Mouse (Mus musculus): ENCODE measurements around the gene Miga1. TPM values are rescaled to one million over a fixed set of nuclear protein-coding genes. Genes with fewer than 3 reads are reported as not detected.
"Not testable (repeated sequence)": the region's sequence is repeated elsewhere in the genome, so short reads cannot be mapped to it uniquely, and the experiment has no call there.

Miga1 gene
- total and polyA plus RNA-seq, 3 experiments: 25.3 to 44.7 (median 32.5) TPM

GRCm38 (mm10) chr3:152260362-152260761, 79.8 kb downstream of the Miga1 start:
- Histone ChIP-seq H3K36me3 (replicated peaks in 1 of 2; ENCODE audit: control insufficient read depth in 1 of 2, insufficient read depth in 1 of 2, low read length in 1 of 2) (no peaks in the 10 kb centered on the region), H3K9me3 (replicated peaks; ENCODE audit: low read length) (no peaks in the 10 kb centered on the region), H3K79me2 (replicated peaks; ENCODE audit: control insufficient read depth, extremely low read depth, insufficient read depth, poor library complexity, severe bottlenecking) (no peaks in the 10 kb centered on the region), H3K27me3 (replicated peaks) (no peaks in the 10 kb centered on the region), H3K4me1 (ENCODE audit: control insufficient read depth in 1 of 2, insufficient read depth in 2 of 2) (peaks cover 0 to 2% of the 10 kb centered on the region in 2 experiments; a peak in 1 of 4 replicates), H3K9ac (ENCODE audit: insufficient read depth, low read depth) (no peak overlapping the region), H3K4me2 (ENCODE audit: insufficient read depth, low read depth, poor library complexity, severe bottlenecking) (no peak overlapping the region), H3K4me3 (replicated peaks in 1 of 3; ENCODE audit: low read depth in 2 of 3, low read length in 2 of 3, poor library complexity in 1 of 3) (no peak overlapping the region), H3K27ac (ENCODE audit: insufficient read depth, low read depth) (no peak overlapping the region)
- dilution Hi-C loops (cut with MboI; ENCODE audit: extremely low pct_ligation_motif_present, extremely low pct_unique_long_range_greater_than_20kb, low sequenced_read_pairs): no loop called here
- in situ Hi-C loops (cut with MboI; ENCODE audit: low pct_ligation_motif_present, low pct_unique_long_range_greater_than_20kb, low sequenced_read_pairs): loop anchor here (25.0 kb wide), 1 partner anchor 477 kb away; no protein-coding TSS in a partner anchor
- no peak for TF ChIP-seq JUND (conservative IDR thresholded peaks at IDR 0.05; ENCODE audit: low read depth, low read length)
- TF ChIP-seq MYC (IDR thresholded peaks at IDR 0.05; ENCODE audit: low read depth, low read length): no peak
- no peak for TF ChIP-seq E2F4 (IDR thresholded peaks at IDR 0.05; ENCODE audit: insufficient replicate concordance, low read depth, low read length)
- no peak for TF ChIP-seq MXI1 (IDR thresholded peaks at IDR 0.05; ENCODE audit: low read depth, low read length)
- no peak for TF ChIP-seq CHD2 (IDR thresholded peaks at IDR 0.05; ENCODE audit: low read length)
- no peak for TF ChIP-seq PAX5 (IDR thresholded peaks at IDR 0.05; ENCODE audit: low read length)
- no peak for TF ChIP-seq KAT2A (IDR thresholded peaks at IDR 0.05; ENCODE audit: insufficient replicate concordance, low read length)
- TF ChIP-seq ZNF384 (IDR thresholded peaks at IDR 0.05; ENCODE audit: low read depth, low read length): no peak
- TF ChIP-seq TCF12 (IDR thresholded peaks at IDR 0.05; ENCODE audit: low read depth, low read length): no peak
- TF ChIP-seq RCOR1 (conservative IDR thresholded peaks at IDR 0.05; ENCODE audit: low read depth, low read length): no peak
- no peak for TF ChIP-seq ZC3H11A (IDR thresholded peaks at IDR 0.05; ENCODE audit: low read depth, low read length)
- no peak for TF ChIP-seq CHD1 (IDR thresholded peaks at IDR 0.05; ENCODE audit: low read depth, low read length)
- TF ChIP-seq IRF4 (IDR thresholded peaks at IDR 0.05; ENCODE audit: low read depth, low read length): no peak
- no peak for TF ChIP-seq SMC3 (IDR thresholded peaks at IDR 0.05; ENCODE audit: low read depth, low read length)
- TF ChIP-seq NRF1 (IDR thresholded peaks at IDR 0.05; ENCODE audit: low read depth, low read length): no peak
- TF ChIP-seq EP300 (IDR thresholded peaks at IDR 0.05; ENCODE audit: low read length): no peak
- TF ChIP-seq UBTF (IDR thresholded peaks at IDR 0.05; ENCODE audit: low read depth, low read length): no peak
- TF ChIP-seq SIN3A (IDR thresholded peaks at IDR 0.05; ENCODE audit: low read length): no peak
- TF ChIP-seq ZKSCAN1 (IDR thresholded peaks at IDR 0.05; ENCODE audit: borderline replicate concordance, low read depth, low read length): no peak
- TF ChIP-seq ETS1 (conservative IDR thresholded peaks at IDR 0.05; ENCODE audit: low read depth, low read length): no peak
- DNase-seq (ENCODE audit: extremely low read depth): no peak

DNA sequence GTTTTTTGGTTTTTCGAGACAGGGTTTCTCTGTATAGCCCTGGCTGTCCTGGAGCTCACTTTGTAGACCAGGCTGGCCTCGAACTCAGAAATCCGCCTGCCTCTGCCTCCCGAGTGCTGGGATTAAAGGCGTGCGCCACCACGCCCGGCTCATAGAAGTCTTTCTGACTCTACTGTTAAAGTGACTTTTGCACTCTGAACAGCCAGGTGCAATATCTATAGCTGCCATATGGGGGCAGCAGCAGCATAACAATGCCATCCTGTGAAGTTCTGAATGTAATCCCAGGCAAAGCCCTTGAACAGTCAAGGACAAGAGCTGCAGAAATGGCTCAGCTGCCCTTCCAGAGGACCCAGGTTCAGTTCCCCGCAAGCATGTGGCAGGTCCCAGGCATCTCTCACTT, 80.8 kb downstream of the Miga1 start:
- H3K4me1 ChIP-seq (ENCODE audit: control insufficient read depth in 1 of 2, insufficient read depth in 2 of 2); H3K27ac ChIP-seq (ENCODE audit: insufficient read depth, low read depth); H3K9ac ChIP-seq (ENCODE audit: insufficient read depth, low read depth); dilution Hi-C loops (cut with MboI; ENCODE audit: extremely low pct_ligation_motif_present, extremely low pct_unique_long_range_greater_than_20kb, low sequenced_read_pairs); H3K4me2 ChIP-seq (ENCODE audit: insufficient read depth, low read depth, poor library complexity, severe bottlenecking); H3K79me2 ChIP-seq (replicated peaks; ENCODE audit: control insufficient read depth, extremely low read depth, insufficient read depth, poor library complexity, severe bottlenecking); H3K9me3 ChIP-seq (replicated peaks; ENCODE audit: low read length); H3K27me3 ChIP-seq (replicated peaks); H3K4me3 ChIP-seq (replicated peaks in 1 of 3; ENCODE audit: low read depth in 2 of 3, low read length in 2 of 3, poor library complexity in 1 of 3); H3K36me3 ChIP-seq (replicated peaks in 1 of 2; ENCODE audit: control insufficient read depth in 1 of 2, insufficient read depth in 1 of 2, low read length in 1 of 2): not testable (repeated sequence)
- peak; percentile 88 for DNase-seq (ENCODE audit: extremely low read depth)
- in situ Hi-C loops (cut with MboI; ENCODE audit: low pct_ligation_motif_present, low pct_unique_long_range_greater_than_20kb, low sequenced_read_pairs): loop anchor here (25.0 kb wide), 1 partner anchor 478 kb away; no protein-coding TSS in a partner anchor
- TF ChIP-seq SMC3 (IDR thresholded peaks at IDR 0.05; ENCODE audit: low read depth, low read length) (peak; percentile 84), MAX (IDR thresholded peaks at IDR 0.05; ENCODE audit: low read length) (0 out of 2 replicates have a peak, but pooled peaks have one; percentile 14), ZC3H11A (IDR thresholded peaks at IDR 0.05; ENCODE audit: low read depth, low read length) (peak; percentile 53), ELF1 (IDR thresholded peaks at IDR 0.05; ENCODE audit: low read depth, low read length) (peak; percentile 44; the same call in 1 of the 2 replicates), JUND (conservative IDR thresholded peaks at IDR 0.05; ENCODE audit: low read depth, low read length) (0 out of 2 replicates have a peak, but pooled peaks have one; percentile 42), CTCF (conservative IDR thresholded peaks at IDR 0.05 in 1 of 2, IDR thresholded peaks at IDR 0.05 in 1 of 2; ENCODE audit: low read depth in 2 of 2, low read length in 2 of 2) (peak; percentile 98), BHLHE40 (IDR thresholded peaks at IDR 0.05; ENCODE audit: low read depth, low read length) (0 out of 2 replicates have a peak, but pooled peaks have one; percentile 16), IRF4 (IDR thresholded peaks at IDR 0.05; ENCODE audit: low read depth, low read length) (peak; percentile 63; the same call in 1 of the 2 replicates), TBP (conservative IDR thresholded peaks at IDR 0.05; ENCODE audit: low read depth, low read length) (peak; percentile 97), NELFE (IDR thresholded peaks at IDR 0.05; ENCODE audit: low read depth, low read length) (peak; percentile 36; the same call in 1 of the 2 replicates), ZNF384 (IDR thresholded peaks at IDR 0.05; ENCODE audit: low read depth, low read length) (peak; percentile 78), ETS1 (conservative IDR thresholded peaks at IDR 0.05; ENCODE audit: low read depth, low read length) (0 out of 2 replicates have a peak, but pooled peaks have one; percentile 7), RAD21 (IDR thresholded peaks at IDR 0.05; ENCODE audit: low read depth, low read length) (peak; percentile 94)
